Mouse (Mus musculus): ENCODE measurements at regions not wholly inside any gene's neighbourhood (a gene's known extent, or its start where the extent isn't known, plus 50 kb on each side); places are given as distances from the start of the nearest gene placed in this dataset.

DNA sequence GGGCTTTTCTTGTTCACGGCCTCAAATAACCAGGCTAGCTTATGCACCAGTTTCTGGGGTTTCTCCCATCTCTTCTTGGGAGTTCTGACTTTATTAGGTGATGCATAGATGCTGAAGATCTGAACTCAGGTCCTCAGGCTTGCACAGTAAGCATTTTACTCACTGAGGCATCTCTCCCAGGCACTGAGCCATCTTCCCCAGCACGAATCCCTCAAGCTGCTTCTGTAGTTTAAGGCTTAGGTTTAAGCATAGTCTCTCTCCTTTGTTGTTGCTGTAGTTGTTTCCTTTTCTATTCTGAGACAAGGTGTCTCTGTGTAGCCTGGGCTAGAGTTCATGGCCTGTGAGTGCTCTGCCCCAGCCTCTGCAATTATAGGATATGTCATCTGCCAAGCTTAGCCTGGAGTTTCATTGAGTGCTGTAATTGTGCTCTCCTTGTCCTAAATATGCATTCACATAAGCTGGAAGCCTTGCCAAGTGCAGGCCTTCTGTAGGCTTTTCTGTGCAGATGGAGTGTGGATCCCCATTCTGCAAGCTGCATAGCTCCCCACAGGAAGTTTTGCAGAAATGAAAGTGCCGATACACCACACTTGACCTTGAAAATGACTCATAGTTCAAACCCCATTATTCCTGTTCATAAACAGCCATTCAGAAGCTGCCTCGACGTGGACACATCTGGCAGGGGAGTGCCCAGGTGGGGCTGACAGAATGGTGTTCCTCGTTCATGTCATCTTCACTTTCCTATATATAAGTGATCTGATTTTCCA lies 51.7 kb upstream of the Eepd1 start:
- Histone ChIP-seq H3K4me3 (ENCODE audit: insufficient read depth, low read depth, low read length) (no peak overlapping the region), H3K4me1 (ENCODE audit: control insufficient read depth, insufficient read depth, low read length) (no peaks in the 10 kb centered on the region), H3K27ac (ENCODE audit: insufficient read depth, low read depth, low read length) (no peak overlapping the region), H3K36me3 (ENCODE audit: control insufficient read depth, insufficient read depth, low read length) (no peaks in the 10 kb centered on the region), H3K27me3 (replicated peaks; ENCODE audit: control insufficient read depth, insufficient read depth, low read length) (no peaks in the 10 kb centered on the region)
- no peak for TF ChIP-seq CTCF (conservative IDR thresholded peaks at IDR 0.05; ENCODE audit: insufficient read depth, insufficient read length, low read depth, low read length)
- no peak for TF ChIP-seq POLR2A (IDR thresholded peaks at IDR 0.05; ENCODE audit: low read depth, low read length)
- WGBS, result 75% methylated on average over 6 of the region's 6 CpGs
- DNase-seq, result no peak

Measured in kidney, adult 2 months (tissue).